In the genomic region with DNA sequence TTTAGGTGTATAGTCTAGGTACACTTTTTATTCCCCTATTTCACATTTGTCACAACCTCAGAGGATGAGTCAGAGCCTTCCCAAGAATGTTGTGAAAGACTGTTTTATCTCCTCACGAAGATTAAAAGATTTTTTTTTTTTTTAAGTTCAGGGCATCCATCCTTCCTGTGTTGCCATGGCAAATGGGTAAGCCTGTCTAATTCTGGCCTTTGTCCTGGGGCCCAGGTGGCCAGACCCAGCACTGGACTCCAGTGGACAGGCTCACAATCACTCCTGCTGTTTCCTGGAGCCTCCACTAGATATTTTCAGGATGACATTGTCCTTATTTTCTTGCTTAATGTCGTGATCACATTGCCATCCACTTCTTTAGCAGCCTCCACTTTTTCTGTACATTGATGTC, we compare ENCODE assay signal across 15 mouse cellular contexts. TPM values are rescaled to one million over a fixed set of nuclear protein-coding genes. Genes with fewer than 3 reads are reported as not detected.
"Had no signal": no experiment of that assay in that cellular context is flagged by ENCODE, and none has a peak within 500 bp of the region (broad histone marks: within the 10 kb centered on the region; RNA-seq: fewer than 3 reads in every experiment).

No protein-coding gene starts in this region.

- DNase-seq: kidney, postnatal 14 days; lung, adult 2 months; lung, postnatal 10 days; right cerebral cortex, postnatal 14 days; thymus, adult 2 months; thymus, postnatal 25 days had no signal

- H3K27ac ChIP-seq: limb, embryonic 10.5 days; liver, embryonic 15.5 days; macrophage; stomach, embryonic 15.5 days had no signal

- H3K4me3 ChIP-seq: limb, embryonic 10.5 days; liver, embryonic 15.5 days; megakaryocyte, embryonic 14.5 days; stomach, embryonic 15.5 days had no signal

- H3K27me3 ChIP-seq: liver, embryonic 15.5 days; megakaryocyte, embryonic 14.5 days; stomach, embryonic 15.5 days had no signal

- H3K36me3 ChIP-seq: limb, embryonic 10.5 days; liver, embryonic 15.5 days; stomach, embryonic 15.5 days had no signal

- H3K9ac ChIP-seq: liver, embryonic 15.5 days; stomach, embryonic 15.5 days had no signal

- H3K4me2 ChIP-seq: liver, embryonic 11.5 days; liver, embryonic 15.5 days; midbrain, embryonic 11.5 days; stomach, embryonic 15.5 days had no signal

- H3K4me1 ChIP-seq: limb, embryonic 10.5 days; liver, embryonic 15.5 days; megakaryocyte, embryonic 14.5 days; stomach, embryonic 15.5 days had no signal

- H3K9me3 ChIP-seq: limb, embryonic 10.5 days; liver, embryonic 15.5 days; megakaryocyte, embryonic 14.5 days; stomach, embryonic 15.5 days had no signal

RNA-seq across cellular contexts. Expression of gene Rgs13, which starts 57.7 kb away (rescaled TPM):
- polyA plus RNA-seq: limb, embryonic 10.5 days; liver, embryonic 11.5 days; liver, embryonic 15.5 days; lung, adult 2 months; macrophage; spleen, adult 2 months; testis, adult 2 months had no signal
